Mouse (Mus musculus): ENCODE data around the gene M1ap. TPM values are rescaled to one million over a fixed set of nuclear protein-coding genes. Genes with fewer than 3 reads are reported as not detected.

The M1ap gene
- polyA plus RNA-seq, 1 experiment from 2014 or later = 0.08 TPM

DNA sequence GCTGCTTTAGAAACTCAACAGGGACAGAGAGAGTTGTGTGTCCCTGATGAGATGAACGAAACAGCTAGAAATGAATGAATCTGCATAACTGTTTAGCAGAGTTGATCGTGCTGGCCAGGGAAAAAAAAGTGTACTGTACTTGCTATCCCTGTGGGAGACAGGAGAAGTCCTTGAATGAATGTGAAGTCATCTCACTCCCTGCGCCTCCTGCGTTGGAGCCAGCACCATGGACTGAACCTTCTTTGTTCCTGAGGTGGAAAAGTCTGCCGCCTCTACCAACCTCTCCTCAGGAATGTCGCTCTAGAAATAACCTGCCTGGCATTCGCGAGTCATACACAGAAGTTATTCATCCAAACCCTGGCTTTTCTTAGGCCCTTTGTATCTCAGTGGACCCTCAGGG lies 53.3 kb downstream of the M1ap start:
- TF ChIP-seq CTCF (IDR thresholded peaks at IDR 0.05; ENCODE audit: low read depth) (no peak), EP300 (optimal IDR thresholded peaks at IDR 0.05) (no peak)
- no peaks in the 10 kb centered on the region for H3K36me3 ChIP-seq (ENCODE audit: control insufficient read depth, insufficient read depth, low read length)
- H3K4me1 ChIP-seq (replicated peaks; ENCODE audit: control insufficient read depth, insufficient read depth) = no peaks in the 10 kb centered on the region
- H3K4me3 ChIP-seq (ENCODE audit: low read depth, low read length) = no peak overlapping the region
- no peak overlapping the region for H3K4me2 ChIP-seq (replicated peaks; ENCODE audit: low read depth)
- DNase-seq (ENCODE audit: low spot score) = no peak
- H3K27me3 ChIP-seq (ENCODE audit: control insufficient read depth, insufficient read depth, low read length) = no peaks in the 10 kb centered on the region
- 71% methylated on average over 8 of the region's 8 CpGs for WGBS
- no peak overlapping the region for H3K9ac ChIP-seq (ENCODE audit: low read length)
- H3K27ac ChIP-seq (replicated peaks) = no peak overlapping the region
- ATAC-seq (ENCODE audit: low FRiP score, low TSS enrichment) = no peak
- no peaks in the 10 kb centered on the region for H3K9me3 ChIP-seq (ENCODE audit: control insufficient read depth, low read length)

DNA sequence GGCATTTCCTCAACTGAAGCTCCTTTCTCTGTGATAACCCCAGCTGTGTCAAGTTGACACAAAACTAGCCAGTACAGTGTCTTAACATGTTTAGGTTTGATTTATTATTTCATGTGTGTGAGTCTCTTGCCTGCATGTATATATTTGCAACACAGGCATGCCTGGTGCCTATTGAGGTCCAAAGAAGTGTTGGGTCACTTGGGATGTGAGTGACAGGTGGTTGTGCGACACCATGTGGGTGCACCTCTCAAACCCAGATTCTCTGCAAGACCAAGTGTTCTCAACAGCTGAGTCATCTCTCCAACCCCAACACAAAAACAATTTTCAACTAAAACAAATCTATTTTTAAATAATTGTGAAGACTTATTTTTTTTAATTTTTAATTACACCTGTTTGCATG lies 56.4 kb downstream of the M1ap start:
- Histone ChIP-seq H3K9me3 (ENCODE audit: control insufficient read depth, low read length) (no peaks in the 10 kb centered on the region), H3K36me3 (ENCODE audit: control insufficient read depth, insufficient read depth, low read length) (no peaks in the 10 kb centered on the region), H3K27ac (replicated peaks) (no peak overlapping the region), H3K4me1 (replicated peaks; ENCODE audit: control insufficient read depth, insufficient read depth) (no peaks in the 10 kb centered on the region), H3K9ac (ENCODE audit: low read length) (no peak overlapping the region), H3K4me2 (replicated peaks; ENCODE audit: low read depth) (no peak overlapping the region), H3K4me3 (ENCODE audit: low read depth, low read length) (no peak overlapping the region), H3K27me3 (ENCODE audit: control insufficient read depth, insufficient read depth, low read length) (no peaks in the 10 kb centered on the region)
- ATAC-seq (ENCODE audit: low FRiP score, low TSS enrichment) = no peak
- DNase-seq (ENCODE audit: low spot score) = no peak
- no peak for TF ChIP-seq EP300 (optimal IDR thresholded peaks at IDR 0.05)
- no peak for TF ChIP-seq CTCF (IDR thresholded peaks at IDR 0.05; ENCODE audit: low read depth)
- WGBS = 97% methylated on average over 1 of the region's 1 CpGs

DNA sequence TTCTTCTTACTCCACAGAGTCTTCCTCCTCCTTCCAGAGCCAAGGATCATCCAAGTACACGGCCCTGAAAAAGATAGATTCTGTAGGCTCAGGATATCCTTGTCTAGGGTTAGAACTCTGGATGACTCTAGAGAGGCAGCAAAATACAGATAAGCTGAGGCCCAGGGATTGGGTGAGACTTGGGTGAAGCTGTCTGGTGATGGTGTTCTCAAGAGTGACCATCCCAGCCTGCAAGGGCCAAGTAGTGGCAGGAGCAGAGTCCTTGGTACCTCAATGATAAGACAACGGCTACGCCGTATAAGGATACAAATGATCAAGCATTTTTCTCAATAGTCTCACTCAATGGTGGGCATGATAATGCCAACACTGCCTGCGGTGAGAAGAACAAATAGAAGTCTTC lies 57.1 kb downstream of the M1ap start:
- Histone ChIP-seq H3K27me3 (ENCODE audit: control insufficient read depth, insufficient read depth, low read length) (no peaks in the 10 kb centered on the region), H3K9ac (ENCODE audit: low read length) (no peak overlapping the region), H3K4me2 (replicated peaks; ENCODE audit: low read depth) (no peak overlapping the region), H3K9me3 (ENCODE audit: control insufficient read depth, low read length) (no peaks in the 10 kb centered on the region), H3K27ac (replicated peaks) (no peak overlapping the region), H3K4me3 (ENCODE audit: low read depth, low read length) (no peak overlapping the region), H3K4me1 (replicated peaks; ENCODE audit: control insufficient read depth, insufficient read depth) (no peaks in the 10 kb centered on the region), H3K36me3 (ENCODE audit: control insufficient read depth, insufficient read depth, low read length) (no peaks in the 10 kb centered on the region)
- 92% methylated on average over 5 of the region's 5 CpGs for WGBS
- no peak for DNase-seq (ENCODE audit: low spot score)
- no peak for ATAC-seq (ENCODE audit: low FRiP score, low TSS enrichment)
- TF ChIP-seq EP300 (optimal IDR thresholded peaks at IDR 0.05) (no peak), CTCF (IDR thresholded peaks at IDR 0.05; ENCODE audit: low read depth) (no peak)

DNA sequence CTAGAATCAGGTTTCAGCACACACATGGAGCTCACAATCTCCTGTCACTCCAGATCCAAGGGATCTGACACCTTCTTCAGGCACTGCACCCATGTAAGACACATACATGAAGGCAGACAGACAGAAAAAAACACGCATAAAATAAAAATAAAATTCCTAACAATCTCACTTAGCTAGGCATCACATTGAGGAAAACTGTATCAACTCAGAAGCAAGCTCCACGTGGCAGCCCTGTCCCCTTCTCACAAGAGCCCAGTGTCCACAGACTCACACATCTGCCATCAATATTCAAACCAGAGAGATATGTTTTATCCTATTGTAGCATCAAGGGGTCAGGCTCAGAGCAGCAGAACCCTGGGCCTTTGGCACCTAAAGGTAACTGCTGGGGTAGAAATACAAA lies 57.6 kb downstream of the M1ap start:
- H3K9ac ChIP-seq (ENCODE audit: low read length) = no peak overlapping the region
- WGBS = 75% methylated on average over 2 of the region's 2 CpGs

DNA sequence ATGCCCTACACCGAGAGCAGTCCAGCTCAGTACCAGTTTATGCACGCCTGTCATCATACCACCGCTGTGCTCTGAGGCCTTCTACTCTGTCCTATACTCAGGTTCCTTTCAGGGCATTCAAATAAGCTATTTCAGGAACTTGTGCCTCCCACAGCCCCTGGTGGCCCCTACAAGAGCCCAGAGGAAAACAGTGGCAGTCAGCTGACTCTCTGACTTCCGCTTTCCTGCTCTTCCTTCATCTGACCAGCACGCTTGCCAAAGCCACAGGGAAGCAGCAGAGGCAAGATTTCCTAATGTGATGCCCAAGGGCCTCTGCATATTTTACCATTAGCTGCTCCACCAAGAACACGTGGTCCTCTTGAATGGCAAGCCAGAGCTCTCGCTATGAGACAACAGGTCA lies 58.2 kb downstream of the M1ap start:
- H3K4me2 ChIP-seq (replicated peaks; ENCODE audit: low read depth) = no peak overlapping the region
- H3K27me3 ChIP-seq (ENCODE audit: control insufficient read depth, insufficient read depth, low read length) = no peaks in the 10 kb centered on the region
- no peaks in the 10 kb centered on the region for H3K36me3 ChIP-seq (ENCODE audit: control insufficient read depth, insufficient read depth, low read length)
- no peak for TF ChIP-seq CTCF (IDR thresholded peaks at IDR 0.05; ENCODE audit: low read depth)
- no peak for TF ChIP-seq EP300 (optimal IDR thresholded peaks at IDR 0.05)
- no peak overlapping the region for H3K4me3 ChIP-seq (ENCODE audit: low read depth, low read length)
- no peak overlapping the region for H3K9ac ChIP-seq (ENCODE audit: low read length)
- H3K9me3 ChIP-seq (ENCODE audit: control insufficient read depth, low read length) = no peaks in the 10 kb centered on the region
- WGBS = 55% methylated on average over 7 of the region's 7 CpGs
- no peak for DNase-seq (ENCODE audit: low spot score)
- H3K27ac ChIP-seq (replicated peaks) = no peak overlapping the region
- no peak for ATAC-seq (ENCODE audit: low FRiP score, low TSS enrichment)
- H3K4me1 ChIP-seq (replicated peaks; ENCODE audit: control insufficient read depth, insufficient read depth) = no peaks in the 10 kb centered on the region

More for the DNA sequence above, 57.6 kb downstream of the M1ap start:
- Histone ChIP-seq H3K4me1 (replicated peaks; ENCODE audit: control insufficient read depth, insufficient read depth) (no peaks in the 10 kb centered on the region), H3K4me2 (replicated peaks; ENCODE audit: low read depth) (no peak overlapping the region), H3K27ac (replicated peaks) (no peak overlapping the region), H3K36me3 (ENCODE audit: control insufficient read depth, insufficient read depth, low read length) (no peaks in the 10 kb centered on the region), H3K4me3 (ENCODE audit: low read depth, low read length) (no peak overlapping the region), H3K27me3 (ENCODE audit: control insufficient read depth, insufficient read depth, low read length) (no peaks in the 10 kb centered on the region), H3K9me3 (ENCODE audit: control insufficient read depth, low read length) (no peaks in the 10 kb centered on the region)
- DNase-seq (ENCODE audit: low spot score) (no peak), ATAC-seq (ENCODE audit: low FRiP score, low TSS enrichment) (no peak)
- TF ChIP-seq CTCF (IDR thresholded peaks at IDR 0.05; ENCODE audit: low read depth) (no peak), EP300 (optimal IDR thresholded peaks at IDR 0.05) (no peak)

DNA sequence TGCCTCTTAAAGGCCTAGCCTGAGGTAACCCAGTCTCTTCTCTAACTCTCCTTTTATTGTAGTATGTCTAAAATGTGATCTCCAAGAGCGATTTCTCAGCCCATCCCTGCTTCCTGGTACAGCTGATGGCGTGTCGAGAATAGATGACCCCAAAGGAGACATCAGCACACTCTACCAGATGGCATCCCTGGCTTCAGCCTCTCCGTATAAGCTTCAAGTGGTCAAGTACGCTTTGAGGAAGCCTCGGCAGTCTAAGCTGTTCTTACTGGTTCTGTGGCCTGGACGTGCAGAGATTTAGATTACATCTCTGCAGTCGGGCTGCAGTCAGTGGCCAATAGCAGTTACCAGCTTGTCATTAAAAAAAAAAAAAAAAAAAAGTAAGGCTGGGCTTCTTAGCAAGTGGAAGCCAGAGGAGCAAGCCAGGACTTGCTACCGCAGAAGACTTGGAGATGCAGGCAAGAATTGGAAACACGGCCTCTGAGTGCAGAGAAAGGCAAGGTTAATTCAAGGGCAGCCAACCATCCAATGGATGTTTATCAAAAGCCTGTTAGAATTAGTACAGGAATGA lies 58.8 kb downstream of the M1ap start:
- Histone ChIP-seq H3K4me2 (replicated peaks; ENCODE audit: low read depth) (no peak overlapping the region), H3K27me3 (ENCODE audit: control insufficient read depth, insufficient read depth, low read length) (no peaks in the 10 kb centered on the region), H3K4me1 (replicated peaks; ENCODE audit: control insufficient read depth, insufficient read depth) (no peaks in the 10 kb centered on the region), H3K4me3 (ENCODE audit: low read depth, low read length) (no peak overlapping the region), H3K9ac (ENCODE audit: low read length) (no peak overlapping the region; the same call in 1 of the 2 replicates), H3K9me3 (ENCODE audit: control insufficient read depth, low read length) (no peaks in the 10 kb centered on the region), H3K36me3 (ENCODE audit: control insufficient read depth, insufficient read depth, low read length) (no peaks in the 10 kb centered on the region), H3K27ac (replicated peaks) (no peak overlapping the region)
- 62% methylated on average over 10 of the region's 10 CpGs for WGBS
- no peak for TF ChIP-seq CTCF (IDR thresholded peaks at IDR 0.05; ENCODE audit: low read depth)
- no peak for TF ChIP-seq EP300 (optimal IDR thresholded peaks at IDR 0.05)
- DNase-seq (ENCODE audit: low spot score) = no peak
- ATAC-seq (ENCODE audit: low FRiP score, low TSS enrichment) = no peak
